Mouse (Mus musculus) C2C12 (cell line): ENCODE data around the gene Rtn4.

Experiments
- CEBPB ChIP-seq: IDR thresholded peaks from one replicate; pipeline ENCODE4 v1.6.1; 2011; ENCODE audit warnings: low read depth, mild to moderate bottlenecking, control low read depth, moderate library complexity
- CTCF ChIP-seq: IDR thresholded peaks from one replicate; pipeline ENCODE4 v1.5.1; 2011; ENCODE audit not compliant: control insufficient read depth, insufficient read depth, insufficient read length
- FOSL1 ChIP-seq: IDR thresholded peaks from one replicate; pipeline ENCODE4 v1.8.0; 2011; ENCODE audit warnings: mild to moderate bottlenecking, low read length; ENCODE audit not compliant: poor library complexity, insufficient read depth, severe bottlenecking
- MAX ChIP-seq: IDR thresholded peaks from one replicate; pipeline ENCODE4 v1.6.1; 2011; ENCODE audit warnings: mild to moderate bottlenecking, control low read depth
- MYOD1 ChIP-seq: IDR thresholded peaks from one replicate; pipeline ENCODE4 v1.6.1; 2011; ENCODE audit warnings: low read depth; ENCODE audit not compliant: control insufficient read depth, insufficient read length
- MYOG ChIP-seq: IDR thresholded peaks from one replicate; pipeline ENCODE4 v1.6.1; 2011; ENCODE audit not compliant: control insufficient read depth, insufficient read length; ENCODE audit errors: extremely low read depth
- USF1 ChIP-seq: IDR thresholded peaks from one replicate; pipeline ENCODE4 v1.6.1; 2011; ENCODE audit warnings: low read depth, mild to moderate bottlenecking, control low read depth, moderate library complexity

GRCm38 (mm10) chr11:29705263-29705662 lies 12.5 kb downstream of the Rtn4 start:
- TF ChIP-seq CTCF, result no peak
- no peak for TF ChIP-seq MYOG
- no peak for TF ChIP-seq USF1
- TF ChIP-seq MAX, result no peak
- no peak for TF ChIP-seq FOSL1
- TF ChIP-seq MYOD1, result no peak
- no peak for TF ChIP-seq CEBPB
